Mouse (Mus musculus) frontal cortex, postnatal 36 days (tissue): ENCODE measurements around the gene Rnf34.

Source experiments
- DNase-seq, 2 experiments: peaks; one replicate each; pipeline ENCODE4 v3.0.0; 2022; ENCODE audit warnings: low spot score in 2 of 2

Gene Rnf34

GRCm38 (mm10) chr5:122900558-122901171 lies 50.8 kb downstream of the Rnf34 start:
- no peak for DNase-seq

GRCm38 (mm10) chr5:122901179-122901578 lies 51.3 kb downstream of the Rnf34 start:
- no peak for DNase-seq

- DNase-seq = no peak
Measured at GRCm38 (mm10) chr5:122901666-122902065, 51.8 kb downstream of the Rnf34 start.

GRCm38 (mm10) chr5:122902228-122902627 lies 52.4 kb downstream of the Rnf34 start:
- no peak for DNase-seq

GRCm38 (mm10) chr5:122903165-122903564 lies 53.3 kb downstream of the Rnf34 start:
- DNase-seq = no peak

- no peak for DNase-seq
Measured at GRCm38 (mm10) chr5:122907182-122907581, 57.3 kb downstream of the Rnf34 start.

- DNase-seq = no peak
Measured at GRCm38 (mm10) chr5:122908001-122908400, 58.2 kb downstream of the Rnf34 start.

GRCm38 (mm10) chr5:122909481-122909880 lies 59.6 kb downstream of the Rnf34 start:
- no peak for DNase-seq

- no peak for DNase-seq
Measured at GRCm38 (mm10) chr5:122912863-122913262, 63.0 kb downstream of the Rnf34 start.

GRCm38 (mm10) chr5:122916147-122916546 lies 66.3 kb downstream of the Rnf34 start:
- no peak for DNase-seq

GRCm38 (mm10) chr5:122917982-122918711 lies 68.3 kb downstream of the Rnf34 start:
- no peak for DNase-seq

GRCm38 (mm10) chr5:122920557-122920956 lies 70.7 kb downstream of the Rnf34 start:
- DNase-seq = no peak
